Comparison of ENCODE assay signal across 8 mouse cellular contexts in the genomic region with DNA sequence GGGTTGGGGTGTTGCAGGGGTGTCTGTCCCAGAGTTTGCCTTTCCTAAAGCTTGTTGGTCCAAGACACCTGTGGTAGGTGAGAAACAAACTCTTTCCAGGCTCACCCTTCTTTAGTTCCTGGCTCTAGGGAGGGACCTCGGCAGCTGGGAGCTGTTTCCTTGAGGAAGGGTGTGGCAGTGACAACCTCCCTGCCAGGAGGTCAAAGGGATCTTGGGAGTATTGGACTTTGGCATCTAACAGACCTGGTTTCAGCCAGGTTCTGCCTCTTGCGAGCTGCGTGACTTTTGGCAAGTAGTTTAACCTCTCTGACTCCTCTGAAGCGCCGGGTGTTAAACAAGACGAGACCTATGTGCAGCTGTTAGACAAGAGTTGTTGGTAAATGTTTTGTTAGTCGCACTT. TPM values are rescaled to one million over a fixed set of nuclear protein-coding genes. Genes with fewer than 3 reads are reported as not detected.
DNase-seq lines count a peak whose midpoint lies in the region; ATAC-seq lines count a peak whose summit lies in the region.

No protein-coding gene starts in this region.

- H3K27ac ChIP-seq in limb, embryonic 15.5 days: peak overlapping the region; percentile 89
- no peak overlapping the region for H3K27ac ChIP-seq in midbrain, embryonic 14.5 days (replicated peaks; ENCODE audit: low read depth, low read length)

- 0 out of 2 replicates have a peak overlapping the region, but pooled peaks have one; percentile 13 for H3K4me2 ChIP-seq in limb, embryonic 15.5 days
- H3K4me2 ChIP-seq in midbrain, embryonic 14.5 days (ENCODE audit: low read length): no peak overlapping the region

- H3K9me3 ChIP-seq in limb, embryonic 15.5 days: no peaks in the 10 kb centered on the region
- no peaks in the 10 kb centered on the region for H3K9me3 ChIP-seq in midbrain, embryonic 14.5 days (ENCODE audit: control insufficient read depth, low read length)

- no peak for ATAC-seq in limb, embryonic 15.5 days (ENCODE audit: insufficient number of reproducible peaks, low FRiP score, low TSS enrichment, low read depth)
- no peak for ATAC-seq in midbrain, embryonic 14.5 days (ENCODE audit: low FRiP score, low TSS enrichment)

- H3K27me3 ChIP-seq in limb, embryonic 15.5 days: no peaks in the 10 kb centered on the region
- H3K27me3 ChIP-seq in midbrain, embryonic 14.5 days (ENCODE audit: control insufficient read depth, insufficient read depth, low read length): no peaks in the 10 kb centered on the region

- H3K9ac ChIP-seq in limb, embryonic 15.5 days: no peak overlapping the region
- no peak overlapping the region for H3K9ac ChIP-seq in midbrain, embryonic 14.5 days (replicated peaks; ENCODE audit: low read length)

- peak overlapping the region; percentile 8; the same call in 1 of the 2 replicates for H3K4me3 ChIP-seq in limb, embryonic 15.5 days
- H3K4me3 ChIP-seq in midbrain, embryonic 14.5 days (replicated peaks; ENCODE audit: low read depth, low read length): no peak overlapping the region

- WGBS in limb, embryonic 15.5 days: 55% methylated on average over 7 of the region's 7 CpGs
- 85% methylated on average over 7 of the region's 7 CpGs for WGBS in midbrain, embryonic 14.5 days

- peaks cover 59% of the 10 kb centered on the region for H3K4me1 ChIP-seq in limb, embryonic 15.5 days
- peaks cover 14% of the 10 kb centered on the region for H3K4me1 ChIP-seq in midbrain, embryonic 14.5 days (ENCODE audit: control insufficient read depth, insufficient read depth, low read length)

- H3K36me3 ChIP-seq in limb, embryonic 15.5 days: peaks cover 9% of the 10 kb centered on the region
- H3K36me3 ChIP-seq in midbrain, embryonic 14.5 days (ENCODE audit: control insufficient read depth, insufficient read depth, low read length): no peaks in the 10 kb centered on the region

- peak; percentile 34 for DNase-seq in urinary bladder, postnatal 14 days (ENCODE audit: low spot score)
- no peak for DNase-seq in urinary bladder, postnatal 25 days (ENCODE audit: low spot score)
- DNase-seq in heart, postnatal 4 days: peak; percentile 11
- DNase-seq in left cerebral cortex, postnatal 36 days (ENCODE audit: low spot score in 2 of 2): no peak
- no peak for DNase-seq in frontal cortex, postnatal 36 days (ENCODE audit: low spot score in 2 of 2)
- no peak for DNase-seq in MN1 (ENCODE audit: low spot score)
- DNase-seq in midbrain, embryonic 14.5 days: no peak

- intact Hi-C loops in left cerebral cortex, postnatal 36 days (cut with DNase I): no loop called here

RNA-seq across cellular contexts. Expression of a gene that starts 29.7 kb away (rescaled TPM):
- 10 to 100 TPM; 25.3 to 28.7 TPM for total RNA-seq in heart, postnatal 4 days (2021)
- polyA plus RNA-seq in limb, embryonic 15.5 days (2015; fragmentation: Nextera tagmentation; extraction: Ambion mirVana): 8.6 TPM in 2 replicates
- total RNA-seq in left cerebral cortex, postnatal 36 days (2021): 1 to 10 TPM; 5.8 to 6.2 TPM
- 1.3 and 1.4 TPM in 2 replicates for polyA plus RNA-seq in midbrain, embryonic 14.5 days (2014; fragmentation: Nextera tagmentation; extraction: Ambion mirVana)

RNA-seq across cellular contexts. Expression of a gene that starts 41.3 kb away (rescaled TPM):
- total RNA-seq in heart, postnatal 4 days (2021): not detected
- not detected in 2 replicates for polyA plus RNA-seq in limb, embryonic 15.5 days (2015; fragmentation: Nextera tagmentation; extraction: Ambion mirVana)
- total RNA-seq in left cerebral cortex, postnatal 36 days (2021): under 1 TPM; 0.32 to 0.57 TPM
- polyA plus RNA-seq in midbrain, embryonic 14.5 days (2014; fragmentation: Nextera tagmentation; extraction: Ambion mirVana): 0.22 TPM in 1 of 2 replicates, not detected in the other

Comparison
In these comparisons a context has a peak if more than half of its experiments do, and no peak if none do; other contexts are left out.
1. DNase-seq: peak in urinary bladder, postnatal 14 days (single experiment) and heart, postnatal 4 days (single experiment); none in urinary bladder, postnatal 25 days (single experiment), left cerebral cortex, postnatal 36 days (0 of 2), frontal cortex, postnatal 36 days (0 of 2), MN1 (single experiment) and midbrain, embryonic 14.5 days (single experiment).